Mouse (Mus musculus) gastrocnemius, postnatal 25 days (tissue): ENCODE measurements at regions not wholly inside any gene's neighbourhood (a gene's known extent, or its start where the extent isn't known, plus 50 kb on each side); places are given as distances from the start of the nearest gene placed in this dataset.

Source experiments
- DNase-seq: peaks from one replicate; pipeline ENCODE4 v3.0.0; 2022

GRCm38 (mm10) chr10:20776640-20777413, 51.9 kb upstream of the Pde7b start:
- DNase-seq = no peak

DNA sequence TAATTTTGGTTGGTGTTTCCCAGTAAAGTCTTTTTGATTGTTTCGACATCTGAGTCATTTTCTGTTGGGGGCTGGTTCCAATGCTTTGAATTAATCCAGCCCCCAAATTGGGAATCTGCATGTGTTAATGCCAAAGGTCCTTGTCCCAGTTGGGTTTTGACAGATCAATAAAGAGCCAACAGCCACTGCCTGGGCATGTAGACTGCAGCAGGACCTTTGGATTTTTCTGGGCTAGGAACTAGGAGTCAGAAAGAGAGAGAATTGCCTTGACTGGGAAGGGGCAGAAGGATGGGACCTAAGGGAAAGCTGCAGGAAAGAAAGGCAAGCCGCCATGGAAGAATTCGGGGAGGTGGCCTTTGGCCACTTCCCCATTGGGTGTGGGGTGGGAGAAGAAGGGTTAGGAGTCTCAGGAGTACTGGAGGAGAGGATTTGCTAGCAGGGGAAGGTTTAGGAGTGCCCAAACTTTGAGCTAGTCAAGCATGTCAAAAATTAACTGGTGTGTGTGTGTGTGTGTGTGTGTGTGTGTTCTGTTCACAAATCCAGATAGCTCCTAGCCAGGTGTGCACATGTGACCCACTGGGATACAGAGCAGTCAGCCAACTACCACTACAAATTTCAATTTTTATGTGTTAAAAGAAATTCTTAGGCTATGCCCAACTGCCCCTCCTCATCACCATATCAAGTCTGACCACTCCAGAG, 51.0 kb upstream of the Pde7b start:
- no peak for DNase-seq
